Mouse (Mus musculus): ENCODE results near the gene Cmip. TPM values are rescaled to one million over a fixed set of nuclear protein-coding genes. Genes with fewer than 3 reads are reported as not detected.
A peak's percentile ranks its signal among the peaks of the same experiment; 100 is the strongest.

The Cmip gene
- polyA plus RNA-seq, 1 experiment, result 17.3 TPM

DNA sequence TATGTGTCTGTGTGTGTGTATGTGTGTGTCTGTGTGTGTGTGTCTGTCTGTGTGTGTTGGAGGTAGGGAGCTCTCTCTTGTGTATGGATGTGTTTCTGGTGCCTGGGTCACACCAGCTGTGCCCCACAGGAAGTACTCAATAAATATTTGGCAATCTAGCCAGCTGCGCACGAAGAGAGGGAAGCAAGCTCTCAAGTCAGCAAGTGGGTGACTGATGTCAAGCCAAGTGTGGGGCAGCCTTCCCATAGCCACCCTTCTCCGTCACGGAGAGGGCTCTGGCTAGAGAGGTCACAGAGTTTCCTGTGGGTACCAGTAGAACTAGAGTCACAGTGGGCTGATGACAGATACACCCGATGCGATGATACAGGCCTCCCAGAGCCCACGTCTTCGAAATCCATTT lies 110.6 kb downstream of the Cmip start:
- Histone ChIP-seq H3K79me3 (ENCODE audit: low read depth) (peaks cover 16% of the 10 kb centered on the region), H3K27me3 (ENCODE audit: control insufficient read depth, insufficient read depth, insufficient read length) (no peaks in the 10 kb centered on the region), H3ac (ENCODE audit: control insufficient read depth, insufficient read length, low read depth) (no peak overlapping the region), H3K4me3 (ENCODE audit: insufficient read depth, poor library complexity, severe bottlenecking) (no peak overlapping the region), H3K79me2 (ENCODE audit: control insufficient read depth, insufficient read depth) (peaks cover 65% of the 10 kb centered on the region), H3K36me3 (ENCODE audit: control insufficient read depth, insufficient read depth) (no peaks in the 10 kb centered on the region)
- TF ChIP-seq CTCF (IDR thresholded peaks at IDR 0.05; ENCODE audit: control insufficient read depth, insufficient read depth, insufficient read length), result no peak
- TF ChIP-seq MAX (IDR thresholded peaks at IDR 0.05), result no peak
- TF ChIP-seq CEBPB (IDR thresholded peaks at IDR 0.05; ENCODE audit: low read depth), result no peak
- no peak for TF ChIP-seq MYOG (IDR thresholded peaks at IDR 0.05; ENCODE audit: control insufficient read depth, extremely low read depth, insufficient read length)
- TF ChIP-seq MYOD1 (IDR thresholded peaks at IDR 0.05; ENCODE audit: control insufficient read depth, insufficient read length, low read depth), result no peak
- no peak for TF ChIP-seq USF1 (IDR thresholded peaks at IDR 0.05; ENCODE audit: low read depth)
- no peak for TF ChIP-seq FOSL1 (IDR thresholded peaks at IDR 0.05; ENCODE audit: insufficient read depth, low read length, poor library complexity, severe bottlenecking)

GRCm38 (mm10) chr8:117368781-117369180 lies 111.9 kb downstream of the Cmip start:
- Histone ChIP-seq H3ac (ENCODE audit: control insufficient read depth, insufficient read length, low read depth) (no peak overlapping the region), H3K79me3 (ENCODE audit: low read depth) (peaks cover 10% of the 10 kb centered on the region), H3K27me3 (ENCODE audit: control insufficient read depth, insufficient read depth, insufficient read length) (no peaks in the 10 kb centered on the region), H3K79me2 (ENCODE audit: control insufficient read depth, insufficient read depth) (peaks cover 53% of the 10 kb centered on the region), H3K36me3 (ENCODE audit: control insufficient read depth, insufficient read depth) (no peaks in the 10 kb centered on the region), H3K4me3 (ENCODE audit: insufficient read depth, poor library complexity, severe bottlenecking) (no peak overlapping the region)
- TF ChIP-seq CTCF (IDR thresholded peaks at IDR 0.05; ENCODE audit: control insufficient read depth, insufficient read depth, insufficient read length), result no peak

- no peak for TF ChIP-seq FOSL1 (IDR thresholded peaks at IDR 0.05; ENCODE audit: insufficient read depth, low read length, poor library complexity, severe bottlenecking)
- TF ChIP-seq MYOD1 (IDR thresholded peaks at IDR 0.05; ENCODE audit: control insufficient read depth, insufficient read length, low read depth), result no peak
- no peak for TF ChIP-seq CEBPB (IDR thresholded peaks at IDR 0.05; ENCODE audit: low read depth)
- no peak for TF ChIP-seq CTCF (IDR thresholded peaks at IDR 0.05; ENCODE audit: control insufficient read depth, insufficient read depth, insufficient read length)
- no peak for TF ChIP-seq MAX (IDR thresholded peaks at IDR 0.05)
- TF ChIP-seq USF1 (IDR thresholded peaks at IDR 0.05; ENCODE audit: low read depth), result no peak
- no peak for TF ChIP-seq MYOG (IDR thresholded peaks at IDR 0.05; ENCODE audit: control insufficient read depth, extremely low read depth, insufficient read length)
- Histone ChIP-seq H3K27me3 (ENCODE audit: control insufficient read depth, insufficient read depth, insufficient read length) (no peaks in the 10 kb centered on the region), H3ac (ENCODE audit: control insufficient read depth, insufficient read length, low read depth) (no peak overlapping the region), H3K4me3 (ENCODE audit: insufficient read depth, poor library complexity, severe bottlenecking) (no peak overlapping the region), H3K79me3 (ENCODE audit: low read depth) (peaks cover 7% of the 10 kb centered on the region), H3K79me2 (ENCODE audit: control insufficient read depth, insufficient read depth) (peaks cover 53% of the 10 kb centered on the region), H3K36me3 (ENCODE audit: control insufficient read depth, insufficient read depth) (no peaks in the 10 kb centered on the region)
These were observed 113.1 kb downstream of the Cmip start for GRCm38 (mm10) chr8:117370009-117370408.

DNA sequence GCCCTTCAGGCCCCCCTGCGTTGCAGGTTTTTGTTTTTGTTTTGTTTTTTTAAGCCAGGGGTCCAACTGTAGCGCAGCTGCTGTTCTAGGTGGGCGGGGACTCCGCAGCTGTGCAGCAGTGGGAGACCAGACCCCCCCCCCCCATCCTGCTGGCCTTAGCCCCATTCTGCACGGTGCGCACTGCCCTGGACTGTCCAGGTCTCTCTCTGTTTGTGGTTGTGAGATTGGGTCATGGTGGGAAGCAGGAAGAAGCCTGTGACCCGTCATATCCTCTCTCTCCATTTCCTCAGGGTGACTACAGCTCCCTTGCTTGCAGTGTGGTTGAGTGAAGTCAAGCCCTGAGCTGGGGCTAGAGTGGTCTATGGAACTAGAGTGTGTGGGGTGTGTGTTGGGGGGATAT lies 114.3 kb downstream of the Cmip start:
- H3K79me3 ChIP-seq (ENCODE audit: low read depth), result peaks cover 5% of the 10 kb centered on the region

GRCm38 (mm10) chr8:117372070-117372469 lies 115.2 kb downstream of the Cmip start:
- H3K4me3 ChIP-seq (ENCODE audit: insufficient read depth, poor library complexity, severe bottlenecking), result no peak overlapping the region
- TF ChIP-seq USF1 (IDR thresholded peaks at IDR 0.05; ENCODE audit: low read depth) (peak; percentile 9), MYOD1 (IDR thresholded peaks at IDR 0.05; ENCODE audit: control insufficient read depth, insufficient read length, low read depth) (no peak)

More for the DNA sequence above, 114.3 kb downstream of the Cmip start:
- no peak overlapping the region for H3ac ChIP-seq (ENCODE audit: control insufficient read depth, insufficient read length, low read depth)
- no peak overlapping the region for H3K4me3 ChIP-seq (ENCODE audit: insufficient read depth, poor library complexity, severe bottlenecking)
- no peaks in the 10 kb centered on the region for H3K27me3 ChIP-seq (ENCODE audit: control insufficient read depth, insufficient read depth, insufficient read length)
- H3K36me3 ChIP-seq (ENCODE audit: control insufficient read depth, insufficient read depth), result no peaks in the 10 kb centered on the region
- TF ChIP-seq USF1 (IDR thresholded peaks at IDR 0.05; ENCODE audit: low read depth) (no peak), FOSL1 (IDR thresholded peaks at IDR 0.05; ENCODE audit: insufficient read depth, low read length, poor library complexity, severe bottlenecking) (no peak), MYOG (IDR thresholded peaks at IDR 0.05; ENCODE audit: control insufficient read depth, extremely low read depth, insufficient read length) (no peak), CTCF (IDR thresholded peaks at IDR 0.05; ENCODE audit: control insufficient read depth, insufficient read depth, insufficient read length) (no peak), MAX (IDR thresholded peaks at IDR 0.05) (no peak), MYOD1 (IDR thresholded peaks at IDR 0.05; ENCODE audit: control insufficient read depth, insufficient read length, low read depth) (no peak), CEBPB (IDR thresholded peaks at IDR 0.05; ENCODE audit: low read depth) (no peak)
- peaks cover 57% of the 10 kb centered on the region for H3K79me2 ChIP-seq (ENCODE audit: control insufficient read depth, insufficient read depth)

GRCm38 (mm10) chr8:117373001-117373428 lies 116.2 kb downstream of the Cmip start:
- TF ChIP-seq CEBPB (IDR thresholded peaks at IDR 0.05; ENCODE audit: low read depth), result peak; percentile 75
- no peak for TF ChIP-seq MYOD1 (IDR thresholded peaks at IDR 0.05; ENCODE audit: control insufficient read depth, insufficient read length, low read depth)
- no peak overlapping the region for H3ac ChIP-seq (ENCODE audit: control insufficient read depth, insufficient read length, low read depth)
- H3K27me3 ChIP-seq (ENCODE audit: control insufficient read depth, insufficient read depth, insufficient read length), result no peaks in the 10 kb centered on the region
- peaks cover 53% of the 10 kb centered on the region for H3K79me2 ChIP-seq (ENCODE audit: control insufficient read depth, insufficient read depth)
- peaks cover 6% of the 10 kb centered on the region for H3K79me3 ChIP-seq (ENCODE audit: low read depth)
- H3K36me3 ChIP-seq (ENCODE audit: control insufficient read depth, insufficient read depth), result no peaks in the 10 kb centered on the region
- no peak overlapping the region for H3K4me3 ChIP-seq (ENCODE audit: insufficient read depth, poor library complexity, severe bottlenecking)

More at GRCm38 (mm10) chr8:117372070-117372469, 115.2 kb downstream of the Cmip start:
- Histone ChIP-seq H3K79me3 (ENCODE audit: low read depth) (peaks cover 5% of the 10 kb centered on the region), H3K36me3 (ENCODE audit: control insufficient read depth, insufficient read depth) (no peaks in the 10 kb centered on the region), H3K79me2 (ENCODE audit: control insufficient read depth, insufficient read depth) (peaks cover 59% of the 10 kb centered on the region), H3ac (ENCODE audit: control insufficient read depth, insufficient read length, low read depth) (no peak overlapping the region), H3K27me3 (ENCODE audit: control insufficient read depth, insufficient read depth, insufficient read length) (no peaks in the 10 kb centered on the region)

All from C2C12 (cell line).